Mouse (Mus musculus): ENCODE results near the gene Lsm4. TPM values are rescaled to one million over a fixed set of nuclear protein-coding genes. Genes with fewer than 3 reads are reported as not detected.

Lsm4 gene
- polyA plus RNA-seq, 1 experiment from 2014 or later = 281 TPM

DNA sequence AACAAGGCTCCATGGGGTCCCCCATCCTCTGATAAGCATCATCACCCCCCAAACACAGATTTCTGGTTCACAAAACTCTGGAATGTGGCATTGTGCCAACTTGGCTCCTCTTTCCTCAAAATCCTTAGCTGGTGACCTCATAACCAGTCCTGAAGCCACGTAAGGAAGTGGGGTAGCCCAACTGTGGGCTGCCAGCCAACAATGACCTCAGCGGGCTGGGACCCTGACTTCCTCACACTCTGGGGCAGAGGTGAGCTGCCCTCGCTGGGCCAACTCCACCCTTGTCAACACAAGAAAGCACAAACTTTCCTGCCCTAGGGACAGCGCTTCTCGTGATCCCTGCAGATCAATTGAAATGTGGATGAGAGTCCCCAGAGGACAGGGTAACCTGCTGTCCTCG lies 39.0 kb upstream of the Lsm4 start:
- Histone ChIP-seq H3K36me3 (ENCODE audit: insufficient read depth, low read length) (no peaks in the 10 kb centered on the region), H3K27me3 (ENCODE audit: insufficient read depth, low read length) (no peaks in the 10 kb centered on the region), H3K9me3 (ENCODE audit: low read length) (no peaks in the 10 kb centered on the region), H3K9ac (replicated peaks; ENCODE audit: low read length) (0 out of 2 replicates have a peak overlapping the region, but pooled peaks have one; percentile 2), H3K4me2 (replicated peaks; ENCODE audit: low read depth, low read length) (no peak overlapping the region), H3K27ac (ENCODE audit: low read length) (peak overlapping the region; percentile 0; the same call in 1 of the 2 replicates), H3K4me3 (ENCODE audit: low read length) (no peak overlapping the region), H3K4me1 (ENCODE audit: insufficient read depth, low read length) (peaks cover 59% of the 10 kb centered on the region)
- WGBS = 38% methylated on average over 6 of the region's 6 CpGs
- ATAC-seq (ENCODE audit: low FRiP score, low TSS enrichment) = no peak

DNA sequence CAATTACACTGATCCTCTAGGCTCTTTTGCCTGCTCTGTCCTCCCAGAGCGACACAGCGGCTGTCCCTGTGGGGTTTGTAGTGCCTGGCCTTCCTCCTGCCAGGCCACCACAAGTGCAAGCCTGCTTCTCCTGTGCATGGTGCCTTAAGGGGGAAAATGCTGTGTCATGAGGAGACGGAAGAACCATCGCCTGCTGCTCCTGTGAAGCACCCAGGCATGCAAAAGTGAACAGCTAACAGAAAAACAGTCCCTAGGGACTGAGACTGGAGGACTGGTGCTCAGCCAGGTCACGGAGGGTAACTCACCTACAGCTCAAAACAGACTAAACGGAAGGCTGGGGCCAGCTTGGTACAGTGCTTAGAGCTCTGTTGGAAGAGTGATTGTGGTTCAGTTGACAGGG lies 37.5 kb upstream of the Lsm4 start:
- no peak for ATAC-seq (ENCODE audit: low FRiP score, low TSS enrichment)
- Histone ChIP-seq H3K9ac (replicated peaks; ENCODE audit: low read length) (0 out of 2 replicates have a peak overlapping the region, but pooled peaks have one; percentile 20), H3K36me3 (ENCODE audit: insufficient read depth, low read length) (no peaks in the 10 kb centered on the region), H3K27me3 (ENCODE audit: insufficient read depth, low read length) (no peaks in the 10 kb centered on the region), H3K4me2 (replicated peaks; ENCODE audit: low read depth, low read length) (no peak overlapping the region), H3K4me3 (ENCODE audit: low read length) (no peak overlapping the region), H3K9me3 (ENCODE audit: low read length) (no peaks in the 10 kb centered on the region), H3K4me1 (ENCODE audit: insufficient read depth, low read length) (peaks cover 48% of the 10 kb centered on the region), H3K27ac (ENCODE audit: low read length) (peak overlapping the region; percentile 81)
- 59% methylated on average over 6 of the region's 6 CpGs for WGBS

DNA sequence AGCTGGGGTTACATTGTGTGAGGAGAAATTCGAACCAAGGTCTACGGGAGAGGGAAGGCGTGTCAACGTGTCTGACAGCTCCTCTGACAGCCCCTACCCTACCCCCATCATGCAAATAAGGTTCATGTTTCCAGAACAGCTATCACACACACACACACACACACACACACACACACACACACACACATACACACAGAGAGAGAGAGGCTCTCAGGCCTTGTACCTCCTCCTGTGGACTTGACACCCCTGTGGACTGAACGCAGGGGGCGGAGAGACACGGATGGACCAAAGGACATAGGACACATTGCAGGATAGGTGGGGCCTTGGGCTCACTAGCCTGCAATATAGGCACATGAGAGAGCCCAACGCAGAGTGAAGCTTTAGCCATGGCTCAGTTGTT lies 36.2 kb upstream of the Lsm4 start:
- no peak overlapping the region for H3K4me2 ChIP-seq (replicated peaks; ENCODE audit: low read depth, low read length)
- H3K27me3 ChIP-seq (ENCODE audit: insufficient read depth, low read length) = no peaks in the 10 kb centered on the region
- no peaks in the 10 kb centered on the region for H3K36me3 ChIP-seq (ENCODE audit: insufficient read depth, low read length)
- H3K27ac ChIP-seq (ENCODE audit: low read length) = 0 out of 2 replicates have a peak overlapping the region, but pooled peaks have one; percentile 19
- 0 out of 2 replicates have a peak, but pooled peaks have one; percentile 69 for ATAC-seq (ENCODE audit: low FRiP score, low TSS enrichment)
- H3K9ac ChIP-seq (replicated peaks; ENCODE audit: low read length) = no peak overlapping the region
- peaks cover 35% of the 10 kb centered on the region for H3K4me1 ChIP-seq (ENCODE audit: insufficient read depth, low read length)
- H3K4me3 ChIP-seq (ENCODE audit: low read length) = no peak overlapping the region
- WGBS = 43% methylated on average over 8 of the region's 8 CpGs
- H3K9me3 ChIP-seq (ENCODE audit: low read length) = no peaks in the 10 kb centered on the region

DNA sequence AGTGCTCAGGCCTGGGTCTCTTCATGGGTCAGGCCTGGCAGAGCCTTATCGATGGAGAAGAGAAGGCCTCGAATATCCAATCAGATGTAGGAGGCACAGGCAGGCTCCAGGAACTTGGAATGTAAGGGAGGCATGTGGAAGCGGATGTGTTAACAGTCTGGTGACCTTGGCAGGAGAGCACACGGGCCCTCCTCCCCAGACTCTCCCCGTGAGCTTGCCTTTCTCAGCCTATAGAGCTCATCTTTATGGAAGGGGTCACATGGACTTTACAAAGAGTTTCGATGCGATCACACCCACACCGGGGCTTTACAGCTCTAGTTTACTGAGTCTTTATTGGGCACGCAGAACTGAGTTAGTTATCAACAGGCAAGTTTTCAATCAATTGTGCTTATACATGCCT lies 34.3 kb upstream of the Lsm4 start:
- H3K9ac ChIP-seq (replicated peaks; ENCODE audit: low read length) = no peak overlapping the region

DNA sequence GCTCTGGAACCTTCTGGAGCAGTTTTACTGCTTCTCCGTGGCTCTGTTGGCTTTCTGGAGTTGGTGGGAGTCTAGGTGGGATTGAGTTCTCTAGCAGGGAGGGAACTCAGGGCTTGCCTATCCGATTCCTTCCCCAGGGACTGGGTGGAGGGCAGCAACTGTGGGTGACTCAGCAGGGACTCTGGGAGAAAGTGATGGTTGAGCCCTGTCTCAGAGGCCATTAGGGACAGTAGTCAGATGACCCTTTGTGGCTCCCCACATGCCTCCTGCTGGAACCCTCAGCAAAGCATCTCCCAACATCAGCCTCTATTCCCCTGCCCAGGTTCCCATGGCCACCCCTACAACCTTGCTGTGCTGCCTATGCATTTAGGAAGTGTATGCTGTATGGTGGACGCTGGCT lies 30.0 kb upstream of the Lsm4 start:
- no peak overlapping the region for H3K27ac ChIP-seq (ENCODE audit: low read length)
- H3K36me3 ChIP-seq (ENCODE audit: insufficient read depth, low read length) = no peaks in the 10 kb centered on the region
- no peaks in the 10 kb centered on the region for H3K9me3 ChIP-seq (ENCODE audit: low read length)
- ATAC-seq (ENCODE audit: low FRiP score, low TSS enrichment) = no peak
- H3K9ac ChIP-seq (replicated peaks; ENCODE audit: low read length) = no peak overlapping the region
- H3K4me2 ChIP-seq (replicated peaks; ENCODE audit: low read depth, low read length) = no peak overlapping the region
- no peak overlapping the region for H3K4me3 ChIP-seq (ENCODE audit: low read length)
- WGBS = 56% methylated on average over 3 of the region's 3 CpGs
- H3K4me1 ChIP-seq (ENCODE audit: insufficient read depth, low read length) = peaks cover 31% of the 10 kb centered on the region
- H3K27me3 ChIP-seq (ENCODE audit: insufficient read depth, low read length) = no peaks in the 10 kb centered on the region

More for the DNA sequence above, 34.3 kb upstream of the Lsm4 start:
- Histone ChIP-seq H3K4me2 (replicated peaks; ENCODE audit: low read depth, low read length) (no peak overlapping the region), H3K27ac (ENCODE audit: low read length) (no peak overlapping the region), H3K4me1 (ENCODE audit: insufficient read depth, low read length) (peaks cover 29% of the 10 kb centered on the region), H3K36me3 (ENCODE audit: insufficient read depth, low read length) (no peaks in the 10 kb centered on the region), H3K27me3 (ENCODE audit: insufficient read depth, low read length) (no peaks in the 10 kb centered on the region), H3K9me3 (ENCODE audit: low read length) (no peaks in the 10 kb centered on the region), H3K4me3 (ENCODE audit: low read length) (no peak overlapping the region)
- WGBS = 58% methylated on average over 9 of the region's 9 CpGs
- ATAC-seq (ENCODE audit: low FRiP score, low TSS enrichment) = no peak

DNA sequence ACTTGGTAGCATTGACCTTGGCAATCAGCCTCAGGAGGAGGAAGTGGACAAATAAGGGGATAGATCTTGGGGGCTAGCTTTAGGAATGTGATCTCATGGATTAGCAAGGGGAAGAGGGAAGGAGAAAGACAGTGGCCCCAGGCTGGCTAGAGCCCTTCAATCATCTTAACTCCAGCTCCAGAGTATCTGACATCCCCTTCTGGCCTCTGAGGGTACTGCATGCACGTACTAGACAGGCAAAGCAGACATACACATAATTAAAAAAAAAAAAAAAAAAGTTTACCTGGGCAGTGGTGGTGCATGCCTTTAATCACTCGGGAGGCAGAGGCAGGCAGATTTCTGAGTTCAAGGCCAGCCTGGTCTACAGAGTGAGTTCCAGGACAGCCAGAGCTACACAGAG lies 29.0 kb upstream of the Lsm4 start:
- no peaks in the 10 kb centered on the region for H3K9me3 ChIP-seq (ENCODE audit: low read length)
- 81% methylated on average over 2 of the region's 2 CpGs for WGBS
- peaks cover 1% of the 10 kb centered on the region; the same call in 1 of the 2 replicates for H3K36me3 ChIP-seq (ENCODE audit: insufficient read depth, low read length)
- no peak overlapping the region for H3K27ac ChIP-seq (ENCODE audit: low read length)
- no peaks in the 10 kb centered on the region for H3K27me3 ChIP-seq (ENCODE audit: insufficient read depth, low read length)
- H3K4me3 ChIP-seq (ENCODE audit: low read length) = no peak overlapping the region
- H3K9ac ChIP-seq (replicated peaks; ENCODE audit: low read length) = no peak overlapping the region
- ATAC-seq (ENCODE audit: low FRiP score, low TSS enrichment) = no peak
- no peak overlapping the region for H3K4me2 ChIP-seq (replicated peaks; ENCODE audit: low read depth, low read length)
- peaks cover 36% of the 10 kb centered on the region for H3K4me1 ChIP-seq (ENCODE audit: insufficient read depth, low read length)

DNA sequence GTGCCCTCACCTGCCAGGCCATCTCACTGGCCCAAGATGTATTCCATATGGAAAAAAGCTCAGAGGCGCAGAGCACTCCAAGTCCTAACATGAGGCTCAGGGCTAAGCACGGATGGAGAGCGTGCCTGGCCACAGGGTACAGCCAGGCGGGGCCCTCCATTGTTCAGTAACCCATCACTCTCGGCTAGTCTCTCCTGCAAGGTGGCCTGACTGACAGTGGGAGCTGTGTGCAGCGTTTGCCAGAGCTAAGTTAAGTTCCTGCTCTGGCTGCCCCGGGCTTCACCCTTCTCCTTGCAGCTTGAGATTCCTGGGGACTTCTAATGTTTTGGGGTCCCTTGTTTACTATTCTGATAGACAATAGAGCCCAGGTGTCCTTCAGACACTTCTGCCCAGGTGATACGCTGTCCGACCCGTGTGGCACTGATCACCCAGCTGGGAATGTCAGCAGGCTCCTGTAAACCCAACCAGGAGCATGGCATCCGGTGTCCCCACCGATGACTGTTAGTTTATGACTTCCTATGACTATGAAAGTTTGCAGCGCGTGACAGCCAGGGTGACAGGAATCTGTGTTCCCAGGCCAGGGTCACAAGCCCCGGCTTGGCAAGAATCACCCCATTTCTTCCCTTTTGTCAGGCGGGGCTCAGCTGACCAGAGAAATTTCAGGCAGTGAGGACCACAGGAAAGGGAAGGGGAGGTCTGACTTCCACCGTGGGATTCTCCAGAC lies 27.4 kb upstream of the Lsm4 start:
- Histone ChIP-seq H3K27me3 (ENCODE audit: insufficient read depth, low read length) (no peaks in the 10 kb centered on the region), H3K9me3 (ENCODE audit: low read length) (no peaks in the 10 kb centered on the region), H3K27ac (ENCODE audit: low read length) (peak overlapping the region; percentile 52; the same call in 1 of the 2 replicates), H3K4me3 (ENCODE audit: low read length) (no peak overlapping the region), H3K4me2 (replicated peaks; ENCODE audit: low read depth, low read length) (0 out of 2 replicates have a peak overlapping the region, but pooled peaks have one; percentile 6), H3K36me3 (ENCODE audit: insufficient read depth, low read length) (peaks cover 12% of the 10 kb centered on the region), H3K4me1 (ENCODE audit: insufficient read depth, low read length) (peaks cover 47% of the 10 kb centered on the region), H3K9ac (replicated peaks; ENCODE audit: low read length) (peak overlapping the region; percentile 38)
- 27% methylated on average over 17 of the region's 17 CpGs for WGBS
- ATAC-seq (ENCODE audit: low FRiP score, low TSS enrichment) = peak; percentile 24; the same call in 1 of the 2 replicates

DNA sequence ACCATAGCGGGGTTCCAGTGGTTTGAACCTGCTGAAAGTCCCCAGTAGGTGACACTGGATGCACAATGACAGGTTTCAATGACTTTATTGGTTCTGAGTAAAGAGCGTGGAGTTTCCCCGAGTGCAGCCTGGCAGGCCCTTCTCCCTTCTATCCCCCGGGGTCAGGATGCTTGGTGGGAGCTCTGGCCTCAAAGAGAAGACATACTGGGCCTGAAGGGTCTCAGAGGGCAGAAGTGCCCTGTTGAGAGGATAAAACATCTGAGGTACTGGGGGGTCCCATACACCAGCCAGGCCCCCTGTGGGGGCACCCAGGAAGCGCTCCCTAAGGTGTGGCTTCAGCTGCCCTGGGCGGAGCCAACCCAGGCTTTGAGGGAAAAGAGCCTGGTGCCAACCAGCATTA lies 26.7 kb upstream of the Lsm4 start:
- no peak for ATAC-seq (ENCODE audit: low FRiP score, low TSS enrichment)
- no peaks in the 10 kb centered on the region for H3K27me3 ChIP-seq (ENCODE audit: insufficient read depth, low read length)

DNA sequence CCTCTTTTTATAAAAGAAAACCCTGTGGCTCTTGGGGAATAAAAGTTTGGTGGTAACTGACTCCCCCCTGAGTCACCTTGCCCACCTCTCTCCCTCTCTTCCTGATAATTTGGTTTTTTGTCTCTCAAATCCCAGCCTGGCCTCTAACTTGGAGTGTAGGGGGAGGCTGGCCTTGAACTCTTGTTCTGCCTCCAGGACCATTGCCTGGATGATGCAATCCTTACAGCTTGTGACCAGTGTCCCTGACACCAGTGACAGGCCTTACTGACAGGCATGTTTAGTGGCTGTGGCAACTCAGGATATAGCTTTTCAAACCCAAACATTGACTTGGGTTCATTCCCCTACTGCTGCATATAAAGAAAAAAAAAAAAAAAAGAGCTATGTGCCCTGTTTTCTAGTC lies 26.3 kb upstream of the Lsm4 start:
- no peak overlapping the region for H3K4me2 ChIP-seq (replicated peaks; ENCODE audit: low read depth, low read length)
- peak overlapping the region; percentile 38; the same call in 1 of the 2 replicates for H3K9ac ChIP-seq (replicated peaks; ENCODE audit: low read length)

More for the DNA sequence above, 26.7 kb upstream of the Lsm4 start:
- peak overlapping the region; percentile 38; the same call in 1 of the 2 replicates for H3K9ac ChIP-seq (replicated peaks; ENCODE audit: low read length)
- H3K27ac ChIP-seq (ENCODE audit: low read length) = peak overlapping the region; percentile 52; the same call in 1 of the 2 replicates
- H3K4me3 ChIP-seq (ENCODE audit: low read length) = no peak overlapping the region
- H3K9me3 ChIP-seq (ENCODE audit: low read length) = no peaks in the 10 kb centered on the region
- WGBS = 67% methylated on average over 6 of the region's 6 CpGs
- peaks cover 47% of the 10 kb centered on the region for H3K4me1 ChIP-seq (ENCODE audit: insufficient read depth, low read length)
- H3K36me3 ChIP-seq (ENCODE audit: insufficient read depth, low read length) = peaks cover 17% of the 10 kb centered on the region
- no peak overlapping the region for H3K4me2 ChIP-seq (replicated peaks; ENCODE audit: low read depth, low read length)

More for the DNA sequence above, 26.3 kb upstream of the Lsm4 start:
- Histone ChIP-seq H3K9me3 (ENCODE audit: low read length) (no peaks in the 10 kb centered on the region), H3K4me1 (ENCODE audit: insufficient read depth, low read length) (peaks cover 47% of the 10 kb centered on the region), H3K4me3 (ENCODE audit: low read length) (no peak overlapping the region), H3K27me3 (ENCODE audit: insufficient read depth, low read length) (no peaks in the 10 kb centered on the region), H3K27ac (ENCODE audit: low read length) (no peak overlapping the region), H3K36me3 (ENCODE audit: insufficient read depth, low read length) (peaks cover 20% of the 10 kb centered on the region)
- no peak for ATAC-seq (ENCODE audit: low FRiP score, low TSS enrichment)
